Mouse (Mus musculus) midbrain, embryonic 11.5 days (tissue): Measurements from ENCODE around the gene Oasl2. TPM values are rescaled to one million over a fixed set of nuclear protein-coding genes. Genes with fewer than 3 reads are reported as not detected.
"Not testable (repeated sequence)": the region's sequence is repeated elsewhere in the genome, so short reads cannot be mapped to it uniquely, and the experiment has no call there.

Source experiments
- ATAC-seq: fragments of 200-750 bp; cut with Nextera tagmentation; 2 replicates; pipeline ENCODE4 v1.8.0; 2017; ENCODE audit warnings: moderate TSS enrichment, moderate library complexity; ENCODE audit not compliant: low FRiP score
- DNase-seq: peaks from one replicate; pipeline ENCODE4 v3.0.0; 2015; ENCODE audit warnings: low spot score; ENCODE audit errors: missing footprints
- H3K27ac ChIP-seq: fragments of 300-500 bp; sonication (generic); 2 replicates; pipeline ENCODE4 v1.5.1; 2014; ENCODE audit warnings: low read depth, low read length
- H3K27me3 ChIP-seq: fragments of 300-500 bp; sonication (generic); 2 replicates; pipeline ENCODE4 v1.6.1; 2014; ENCODE audit warnings: mild to moderate bottlenecking, low read length, moderate library complexity, mixed read lengths; ENCODE audit not compliant: control insufficient read depth, insufficient read depth
- H3K36me3 ChIP-seq: fragments of 300-500 bp; sonication (generic); 2 replicates; pipeline ENCODE4 v1.6.1; 2014; ENCODE audit warnings: mild to moderate bottlenecking, low read length, moderate library complexity, mixed read lengths; ENCODE audit not compliant: control insufficient read depth, insufficient read depth
- H3K4me1 ChIP-seq: fragments of 300-500 bp; sonication (generic); 2 replicates; pipeline ENCODE4 v1.6.1; 2014; ENCODE audit warnings: low read length; ENCODE audit not compliant: control insufficient read depth, insufficient read depth
- H3K4me2 ChIP-seq: fragments of 300-500 bp; sonication (generic); 2 replicates; pipeline ENCODE4 v1.6.1; 2014; ENCODE audit warnings: mild to moderate bottlenecking, moderate library complexity
- H3K4me3 ChIP-seq: fragments of 300-500 bp; sonication (generic); 2 replicates; pipeline ENCODE4 v1.5.1; 2014; ENCODE audit warnings: low read depth, low read length
- H3K9ac ChIP-seq: fragments of 300-500 bp; sonication (generic); 2 replicates; pipeline ENCODE4 v1.6.1; 2014; ENCODE audit warnings: low read length
- H3K9me3 ChIP-seq: fragments of 300-500 bp; sonication (generic); 2 replicates; pipeline ENCODE4 v1.6.1; 2016; ENCODE audit warnings: low read length; ENCODE audit not compliant: control insufficient read depth
- WGBS: fragments of 180-500 bp; shearing (Covaris S2); extraction: QIAGEN DNeasy Blood & Tissue Kit; methylation state at CpG from one replicate; pipeline ENCODE4 v1.1.7; 2014; 5-methylcytosine and 5-hydroxymethylcytosine counted together
- polyA plus RNA-seq: library from polyadenylated mRNA; unstranded; fragments of >200 nt; fragmentation: Nextera tagmentation; extraction: Ambion mirVana; gene quantifications from 2 replicates; pipeline ENCODE4 v1.2.1, GENCODE M21; 2014

The Oasl2 gene
- polyA plus RNA-seq, result 1.3 and 1.8 TPM in 2 replicates

DNA sequence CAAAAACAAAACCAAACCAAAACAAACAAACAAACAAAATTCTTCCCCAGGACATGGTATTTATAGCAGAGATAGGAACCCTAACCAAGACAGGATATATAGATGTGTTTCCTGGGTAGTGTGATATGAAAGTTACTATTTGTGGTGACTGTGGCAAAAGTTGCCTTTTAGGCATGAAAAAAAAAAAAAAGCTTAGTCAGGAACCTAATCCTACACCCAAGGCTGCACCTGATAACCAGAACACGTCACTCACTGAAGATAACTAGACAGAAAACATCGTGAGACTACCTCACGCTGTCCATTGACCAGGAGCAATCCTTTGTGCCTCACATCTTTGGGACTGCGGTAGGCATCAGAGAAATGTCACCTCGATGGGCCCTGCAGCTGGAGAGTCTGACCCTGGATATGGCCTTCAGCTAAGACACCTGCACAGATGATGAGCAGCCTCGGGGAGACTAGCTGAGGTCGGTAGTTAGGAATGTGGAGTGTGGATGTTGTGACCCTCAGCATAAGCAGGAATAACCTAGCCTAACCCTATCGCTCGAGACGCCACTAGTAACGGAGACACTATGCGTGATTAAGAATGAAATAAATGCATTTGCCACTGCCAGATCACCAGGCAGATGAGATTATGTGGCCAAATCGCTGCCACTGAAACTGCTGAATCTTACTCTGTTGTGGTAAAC, at the start of gene Oasl2:
Gene Oasl2, plus strand, starts transcription at position 249 of the 686 bp plus-strand sequence.
- H3K27me3 ChIP-seq, result no peaks in the 10 kb centered on the region
- 76% methylated on average over 13 of the region's 13 CpGs for WGBS
- H3K9me3 ChIP-seq, result no peaks in the 10 kb centered on the region
- ATAC-seq (no peak), DNase-seq (no peak)
- H3K27ac ChIP-seq, result no peak within 1 kb of the TSS
- no peaks in the 10 kb centered on the region for H3K36me3 ChIP-seq
- no peak within 1 kb of the TSS for H3K4me3 ChIP-seq
- H3K4me1 ChIP-seq, result no peaks in the 10 kb centered on the region
- H3K9ac ChIP-seq, result no peak within 1 kb of the TSS
- no peak within 1 kb of the TSS for H3K4me2 ChIP-seq

DNA sequence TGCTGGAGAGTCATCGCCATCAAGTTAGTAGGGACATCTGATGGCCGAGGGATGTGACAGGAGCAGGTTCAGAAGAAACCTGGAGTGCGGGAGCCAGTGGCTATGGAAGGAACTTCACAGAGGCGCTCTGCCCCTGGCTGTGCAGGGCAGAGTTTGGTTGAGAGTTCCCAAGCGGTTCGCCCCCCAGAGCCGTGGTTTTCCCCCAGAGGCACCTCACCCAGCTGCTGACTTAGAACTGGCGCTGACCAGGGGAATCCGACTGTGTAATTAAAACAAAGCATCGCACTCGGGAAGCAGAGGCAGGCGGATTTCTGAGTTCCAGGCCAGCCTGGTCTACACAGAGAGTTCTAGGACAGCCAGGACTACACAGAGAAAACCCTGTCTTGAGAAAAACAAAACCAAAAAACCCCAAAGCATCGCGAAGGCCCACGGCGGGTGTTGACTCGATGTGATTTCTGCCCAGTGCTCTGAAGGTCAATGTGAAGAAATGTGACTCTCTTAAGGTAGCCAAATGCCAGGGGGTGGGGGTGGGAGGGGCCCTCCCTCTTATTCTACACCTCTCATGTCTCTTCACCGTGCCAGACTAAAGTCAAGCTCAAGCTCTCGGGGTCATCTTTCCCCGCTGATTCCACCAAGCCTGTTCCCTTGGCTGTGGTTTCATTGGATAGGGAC, 45.0 kb upstream of the Oasl2 start:
- WGBS, result 83% methylated on average over 20 of the region's 20 CpGs
- ATAC-seq, result no peak

GRCm38 (mm10) chr5:114853364-114853763, 43.4 kb upstream of the Oasl2 start, which contains the start of gene 4930519G04Rik:
TSS of gene 4930519G04Rik (plus strand) at chr5:114853664.
- not testable (repeated sequence) for ATAC-seq
- WGBS, result 76% methylated on average over 3 of the region's 5 CpGs

More for the DNA sequence above, 45.0 kb upstream of the Oasl2 start:
- Histone ChIP-seq H3K4me1 (no peaks in the 10 kb centered on the region), H3K4me2 (no peak overlapping the region), H3K27ac (no peak overlapping the region), H3K9ac (no peak overlapping the region), H3K27me3 (no peaks in the 10 kb centered on the region), H3K4me3 (no peak overlapping the region), H3K36me3 (no peaks in the 10 kb centered on the region), H3K9me3 (no peaks in the 10 kb centered on the region)
- no peak for DNase-seq

GRCm38 (mm10) chr5:114858582-114858981, 38.2 kb upstream of the Oasl2 start, which contains the start of gene Gm9936:
TSS of gene Gm9936 (minus strand) at chr5:114858682.
- H3K9ac ChIP-seq, result peak within 1 kb of the TSS; percentile 55
- no peak for DNase-seq

More at GRCm38 (mm10) chr5:114853364-114853763, 43.4 kb upstream of the Oasl2 start, which contains the start of gene 4930519G04Rik:
- H3K4me2 ChIP-seq, H3K4me1 ChIP-seq, H3K36me3 ChIP-seq, H3K9me3 ChIP-seq, H3K27me3 ChIP-seq, H3K4me3 ChIP-seq, H3K27ac ChIP-seq, DNase-seq, H3K9ac ChIP-seq: not testable (repeated sequence)

DNA sequence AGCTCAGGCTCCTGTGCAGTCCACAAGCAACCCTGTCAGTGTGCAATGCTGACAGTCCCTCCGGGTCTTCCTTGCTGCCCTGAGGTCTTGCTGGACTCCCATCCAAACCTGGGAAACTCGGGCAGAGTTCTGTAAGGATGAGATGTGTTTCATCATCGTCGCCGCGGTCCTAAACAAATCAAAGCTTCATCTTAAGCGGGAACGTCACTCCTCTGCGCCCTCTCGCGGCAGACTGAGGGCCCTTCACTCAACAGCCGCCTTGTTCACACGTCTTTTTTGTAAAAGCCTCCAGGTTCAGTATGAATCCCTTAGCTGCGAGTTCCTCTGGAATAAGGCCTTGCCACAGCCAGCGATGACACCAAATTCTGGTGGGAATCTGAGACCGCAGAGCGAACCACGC, 37.5 kb upstream of the Oasl2 start:
- H3K4me1 ChIP-seq, result no peaks in the 10 kb centered on the region
- H3K27ac ChIP-seq, result no peak overlapping the region
- WGBS, result 6% methylated on average over 18 of the region's 18 CpGs
- H3K27me3 ChIP-seq, result no peaks in the 10 kb centered on the region; the same call in 1 of the 2 replicates
- ATAC-seq (peak; percentile 27; the same call in 1 of the 2 replicates), DNase-seq (peak; percentile 98)
- no peaks in the 10 kb centered on the region for H3K36me3 ChIP-seq
- no peaks in the 10 kb centered on the region for H3K9me3 ChIP-seq
- peak overlapping the region; percentile 20 for H3K4me3 ChIP-seq
- H3K4me2 ChIP-seq, result peak overlapping the region; percentile 49
- peak overlapping the region; percentile 55 for H3K9ac ChIP-seq

More at GRCm38 (mm10) chr5:114858582-114858981, 38.2 kb upstream of the Oasl2 start, which contains the start of gene Gm9936:
- no peak within 1 kb of the TSS for H3K27ac ChIP-seq
- no peak for ATAC-seq
- H3K4me1 ChIP-seq, result no peaks in the 10 kb centered on the region
- H3K36me3 ChIP-seq, result no peaks in the 10 kb centered on the region
- no peaks in the 10 kb centered on the region; the same call in 1 of the 2 replicates for H3K27me3 ChIP-seq
- WGBS, result 84% methylated on average over 12 of the region's 12 CpGs
- H3K4me3 ChIP-seq, result peak within 1 kb of the TSS; percentile 20
- H3K9me3 ChIP-seq, result no peaks in the 10 kb centered on the region
- peak within 1 kb of the TSS; percentile 49 for H3K4me2 ChIP-seq

- Histone ChIP-seq H3K9me3 (no peaks in the 10 kb centered on the region), H3K4me3 (no peak overlapping the region), H3K36me3 (no peaks in the 10 kb centered on the region), H3K4me1 (no peaks in the 10 kb centered on the region), H3K4me2 (no peak overlapping the region), H3K27ac (no peak overlapping the region), H3K27me3 (no peaks in the 10 kb centered on the region; the same call in 1 of the 2 replicates), H3K9ac (no peak overlapping the region)
- ATAC-seq (no peak), DNase-seq (no peak)
- WGBS, result 86% methylated on average over 6 of the region's 6 CpGs
Observed at GRCm38 (mm10) chr5:114861730-114862129, 35.0 kb upstream of the Oasl2 start.

- H3K9ac ChIP-seq, result no peak overlapping the region
- ATAC-seq (no peak), DNase-seq (no peak)
- H3K27me3 ChIP-seq, result no peaks in the 10 kb centered on the region
- no peaks in the 10 kb centered on the region; the same call in 1 of the 2 replicates for H3K9me3 ChIP-seq
- H3K4me3 ChIP-seq, result no peak overlapping the region
- no peak overlapping the region for H3K4me2 ChIP-seq
- WGBS, result 76% methylated on average over 7 of the region's 7 CpGs
- no peaks in the 10 kb centered on the region for H3K36me3 ChIP-seq
- no peak overlapping the region for H3K27ac ChIP-seq
- no peaks in the 10 kb centered on the region for H3K4me1 ChIP-seq
Observed at GRCm38 (mm10) chr5:114864813-114865212, 31.9 kb upstream of the Oasl2 start.

GRCm38 (mm10) chr5:114865279-114865678, 31.5 kb upstream of the Oasl2 start:
- no peak for ATAC-seq

GRCm38 (mm10) chr5:114875858-114876257, 20.9 kb upstream of the Oasl2 start:
- peaks cover 7% of the 10 kb centered on the region; the same call in 1 of the 2 replicates for H3K4me1 ChIP-seq
- H3K9me3 ChIP-seq, result no peaks in the 10 kb centered on the region
- no peak overlapping the region for H3K27ac ChIP-seq
- no peak overlapping the region for H3K4me2 ChIP-seq
- H3K36me3 ChIP-seq, result no peaks in the 10 kb centered on the region
- H3K27me3 ChIP-seq, result no peaks in the 10 kb centered on the region
- ATAC-seq, result no peak
- H3K9ac ChIP-seq, result no peak overlapping the region
- DNase-seq, result no peak
- H3K4me3 ChIP-seq, result no peak overlapping the region
- WGBS, result 65% methylated on average over 6 of the region's 6 CpGs

More at GRCm38 (mm10) chr5:114865279-114865678, 31.5 kb upstream of the Oasl2 start:
- no peak for DNase-seq
- 91% methylated on average over 12 of the region's 12 CpGs for WGBS
- Histone ChIP-seq H3K9me3 (no peaks in the 10 kb centered on the region; the same call in 1 of the 2 replicates), H3K9ac (no peak overlapping the region), H3K4me3 (no peak overlapping the region), H3K36me3 (no peaks in the 10 kb centered on the region), H3K4me1 (no peaks in the 10 kb centered on the region), H3K4me2 (no peak overlapping the region), H3K27ac (no peak overlapping the region), H3K27me3 (no peaks in the 10 kb centered on the region)
